Mouse (Mus musculus) CD4-positive, CD25-positive, alpha-beta regulatory T cell, adult 2 months (primary cell): ENCODE data around the gene Slc22a2.
A peak's percentile ranks its signal among the peaks of the same experiment; 100 is the strongest.
"Not testable (repeated sequence)": the region's sequence is repeated elsewhere in the genome, so short reads cannot be mapped to it uniquely, and the experiment has no call there.

Experiments
- DNase-seq: peaks from one replicate; pipeline ENCODE4 v3.0.0-alpha.2; 2012; ENCODE audit warnings: low read depth, low spot score

The Slc22a2 gene

DNA sequence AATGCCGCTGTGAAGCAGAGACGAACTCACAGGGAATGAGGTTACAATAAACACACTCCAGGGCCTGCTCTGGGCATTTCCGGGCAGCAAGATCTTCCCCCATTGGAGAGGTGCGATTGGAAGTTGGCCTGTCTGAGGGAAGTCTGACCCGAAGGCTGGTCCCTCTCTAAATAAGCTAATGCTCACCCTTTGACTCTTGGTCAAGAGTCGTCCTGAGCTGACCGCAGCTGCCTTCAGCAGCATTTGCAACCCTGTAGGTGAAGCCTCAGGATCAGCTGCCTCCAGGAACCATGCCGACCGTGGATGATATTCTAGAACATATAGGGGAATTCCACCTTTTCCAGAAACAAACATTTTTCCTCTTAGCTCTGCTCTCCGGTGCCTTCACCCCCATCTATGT is at the start of gene Slc22a2:
Slc22a2 (plus strand) TSS at position 142 of the 400 bp plus-strand sequence.
- DNase-seq: no peak

GRCm38 (mm10) chr17:12534353-12535145 is 49.4 kb upstream of the Slc22a2 start:
- peak; percentile 88 for DNase-seq

- peak; percentile 39 for DNase-seq
Measured at GRCm38 (mm10) chr17:12562215-12562614, 21.7 kb upstream of the Slc22a2 start.

DNA sequence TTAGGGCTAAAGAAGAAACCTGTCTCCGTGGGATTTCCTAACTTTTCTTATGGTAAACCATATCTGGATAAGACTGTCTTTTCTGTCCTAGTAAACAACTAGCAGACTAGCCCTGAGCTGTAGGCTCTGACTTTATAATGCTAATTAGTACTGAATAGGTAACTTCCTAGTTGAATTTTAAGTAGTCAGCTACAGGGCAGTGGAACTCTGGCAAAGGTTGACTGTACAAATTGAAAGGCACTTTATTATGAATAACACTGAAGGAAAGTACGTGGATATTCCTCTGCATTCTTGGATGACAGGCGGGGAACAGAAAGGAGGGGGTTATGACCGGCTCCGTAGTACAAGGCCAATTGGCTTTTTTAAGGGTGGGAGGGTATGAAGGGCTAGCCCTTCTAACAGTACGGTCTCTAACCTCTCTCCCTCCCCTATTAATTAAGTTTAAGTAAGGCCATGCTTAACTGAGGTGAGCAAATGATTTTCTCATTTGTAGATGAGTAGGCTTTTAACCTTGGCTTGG is 19.4 kb upstream of the Slc22a2 start:
- DNase-seq: not testable (repeated sequence)

- no peak for DNase-seq
Measured at GRCm38 (mm10) chr17:12565443-12565842, 18.5 kb upstream of the Slc22a2 start.

- no peak for DNase-seq
Measured at GRCm38 (mm10) chr17:12571316-12571715, 12.6 kb upstream of the Slc22a2 start.

- DNase-seq: no peak
Measured at GRCm38 (mm10) chr17:12571924-12572463, 11.9 kb upstream of the Slc22a2 start.

- DNase-seq: no peak
Measured at GRCm38 (mm10) chr17:12575391-12575790, 8.5 kb upstream of the Slc22a2 start.

DNA sequence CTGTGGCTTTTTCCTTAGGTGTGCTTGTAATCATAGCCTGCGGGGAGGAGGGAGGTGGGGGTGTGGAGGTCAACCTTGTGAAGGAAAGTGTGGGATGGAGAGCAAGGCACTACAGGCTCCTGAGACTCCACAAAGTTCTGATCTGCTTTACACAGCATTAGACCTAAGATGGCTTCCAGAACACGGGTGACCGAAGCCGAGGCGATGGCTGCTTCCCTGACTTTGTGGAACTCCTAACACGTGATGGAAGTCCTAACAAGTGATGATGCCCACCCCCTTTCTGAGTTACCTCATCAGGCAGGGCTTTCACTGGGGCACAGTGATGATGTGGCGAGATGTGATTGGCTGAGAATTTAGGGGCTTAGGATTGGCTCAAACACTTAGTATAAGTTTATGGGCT is 6.8 kb upstream of the Slc22a2 start:
- no peak for DNase-seq

DNA sequence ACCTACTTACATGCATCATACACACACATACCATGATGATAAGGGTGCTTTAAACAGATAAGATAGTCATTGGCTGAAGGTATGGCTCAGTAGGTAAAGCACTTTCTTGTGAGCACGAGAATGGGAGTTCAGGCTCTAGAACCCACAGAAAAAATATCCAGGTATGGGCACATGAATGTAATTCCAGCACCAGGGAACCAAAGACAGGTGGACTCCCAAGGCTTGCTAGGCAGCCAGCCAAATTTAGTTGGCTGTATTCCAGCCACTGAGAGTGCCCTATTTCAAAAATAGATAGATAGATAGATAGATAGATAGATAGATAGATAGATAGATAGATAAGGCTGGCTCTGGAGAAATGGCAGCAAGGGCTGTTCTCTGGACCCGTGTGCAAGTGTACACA is 1.4 kb downstream of the Slc22a2 start:
- no peak for DNase-seq

DNA sequence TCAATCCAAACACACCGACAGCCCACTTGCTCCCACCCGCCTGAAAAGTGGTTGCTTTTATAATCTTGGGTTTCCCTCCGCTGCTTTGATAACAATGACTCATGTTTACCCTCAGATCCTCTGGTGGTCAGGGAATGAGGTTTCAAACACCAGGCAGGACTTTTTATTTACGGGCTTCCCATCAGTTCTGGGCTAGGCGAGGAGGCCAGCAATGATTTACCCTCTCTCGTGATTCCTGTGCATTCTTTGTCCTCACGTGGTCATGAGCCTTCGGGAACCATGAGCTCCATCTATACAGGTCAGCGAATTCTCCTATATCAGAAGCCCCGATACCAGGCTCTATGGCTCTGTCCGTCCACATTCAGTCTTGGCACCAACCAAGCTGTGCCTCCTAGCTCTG is 3.0 kb downstream of the Slc22a2 start:
- DNase-seq: no peak

GRCm38 (mm10) chr17:12588801-12589247 is 4.9 kb downstream of the Slc22a2 start:
- DNase-seq: no peak

- no peak for DNase-seq
Measured at GRCm38 (mm10) chr17:12590911-12591625, 7.1 kb downstream of the Slc22a2 start.

DNA sequence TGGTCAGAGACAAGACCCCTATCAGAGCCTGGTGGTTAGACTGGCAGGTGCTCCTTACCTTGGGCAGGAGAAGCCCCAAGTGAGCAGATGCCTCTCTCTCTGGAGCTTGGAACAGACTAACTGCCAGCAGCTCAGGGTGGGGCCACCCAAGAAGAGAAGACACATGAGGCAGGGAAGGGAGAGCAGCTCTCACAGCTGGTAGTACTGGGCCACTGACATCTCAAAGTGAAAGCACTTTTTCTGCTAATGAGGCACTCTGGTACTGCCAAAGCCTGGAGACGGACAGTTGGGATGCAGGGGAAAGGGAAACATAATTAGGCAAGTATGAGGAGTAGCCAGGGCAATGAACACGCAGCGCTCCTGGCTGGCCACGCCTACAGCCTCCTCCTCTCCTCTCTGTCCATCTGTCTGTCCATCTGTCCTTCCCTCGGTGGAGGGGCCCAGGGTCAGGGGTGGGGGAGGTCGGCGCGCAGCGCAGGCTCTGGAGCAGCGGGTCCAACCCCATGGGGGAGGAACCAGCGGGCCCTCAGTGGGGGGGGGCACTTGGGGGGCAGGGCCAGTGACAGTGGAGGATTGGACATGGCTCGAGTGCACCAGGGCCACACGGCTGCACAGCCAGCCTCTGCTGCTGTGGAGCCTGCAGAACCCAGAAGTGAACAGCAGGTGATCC is 12.0 kb downstream of the Slc22a2 start:
- DNase-seq: no peak

DNA sequence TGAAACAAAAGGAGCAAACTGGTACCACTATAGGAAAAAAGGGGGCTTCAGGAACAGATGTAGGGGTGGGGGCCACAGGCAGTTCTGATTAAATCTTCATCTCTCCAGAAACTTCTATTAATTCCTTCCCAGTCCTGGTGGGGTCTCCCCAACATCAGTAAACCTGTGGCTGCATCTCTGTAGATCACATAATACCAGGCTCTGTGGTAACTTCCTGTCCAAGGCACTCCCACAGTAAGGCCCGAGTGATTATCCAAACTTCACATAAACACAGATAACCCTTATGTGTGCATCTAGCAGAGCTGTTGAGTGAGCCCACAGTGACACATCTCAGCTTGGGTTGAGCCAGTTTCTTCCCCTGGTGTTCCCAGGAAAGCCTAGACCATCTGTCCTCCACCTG is 22.7 kb downstream of the Slc22a2 start:
- peak; percentile 59 for DNase-seq

- no peak for DNase-seq
Measured at GRCm38 (mm10) chr17:12607202-12607601, 23.3 kb downstream of the Slc22a2 start.

- peak; percentile 55 for DNase-seq
Measured at GRCm38 (mm10) chr17:12614511-12615385, 30.8 kb downstream of the Slc22a2 start.

- peak; percentile 49 for DNase-seq
Measured at GRCm38 (mm10) chr17:12615429-12615828, 31.5 kb downstream of the Slc22a2 start.

GRCm38 (mm10) chr17:12619641-12620040 is 35.7 kb downstream of the Slc22a2 start:
- DNase-seq: no peak

DNA sequence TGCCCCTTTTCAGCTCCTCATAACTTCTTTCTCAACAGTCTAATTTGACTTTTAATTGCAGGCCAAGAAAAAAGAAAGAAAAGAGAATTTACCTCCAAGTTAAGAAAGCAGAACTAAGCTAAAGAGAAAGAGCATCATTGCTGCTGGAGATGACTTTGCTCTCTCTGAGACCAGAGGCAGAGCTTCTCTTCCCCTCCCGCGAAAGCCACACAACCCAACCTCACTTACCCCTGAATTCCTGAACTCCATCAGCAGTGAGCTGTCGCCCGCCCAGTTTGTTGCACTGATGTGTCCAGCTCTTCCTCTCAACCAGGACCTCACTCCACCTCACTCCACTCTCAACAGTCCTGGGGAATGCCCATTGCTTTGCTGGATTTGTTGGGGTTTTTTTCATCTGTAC is 44.1 kb downstream of the Slc22a2 start:
- no peak for DNase-seq
